Mouse (Mus musculus): Measurements from ENCODE around the gene Slc7a15. TPM values are rescaled to one million over a fixed set of nuclear protein-coding genes. Genes with fewer than 3 reads are reported as not detected.

The Slc7a15 gene
- total RNA-seq, 4 experiments from 2014 or later = not detected

GRCm38 (mm10) chr12:8482169-8482568, 116.7 kb downstream of the Slc7a15 start:
- no peak for DNase-seq

Other genes with a start within 250 kb of the Slc7a15 start
- gene Rhob, start 99.1 kb downstream of the Slc7a15 start, total RNA-seq (2022) = 100 to 1,000 TPM; 196 to 244 (median 223) TPM
- 100 to 1,000 TPM; 152 to 158 (median 154) TPM for gene Pum2, start 75.1 kb upstream of the Slc7a15 start, total RNA-seq (2022)
- 10 to 100 TPM in 2 of 4 experiments, 1 to 10 TPM in 2; 7.4 to 21.2 (median 10.8) TPM for gene Sdc1, start 172.3 kb upstream of the Slc7a15 start, total RNA-seq (2022)